In the genomic region with DNA sequence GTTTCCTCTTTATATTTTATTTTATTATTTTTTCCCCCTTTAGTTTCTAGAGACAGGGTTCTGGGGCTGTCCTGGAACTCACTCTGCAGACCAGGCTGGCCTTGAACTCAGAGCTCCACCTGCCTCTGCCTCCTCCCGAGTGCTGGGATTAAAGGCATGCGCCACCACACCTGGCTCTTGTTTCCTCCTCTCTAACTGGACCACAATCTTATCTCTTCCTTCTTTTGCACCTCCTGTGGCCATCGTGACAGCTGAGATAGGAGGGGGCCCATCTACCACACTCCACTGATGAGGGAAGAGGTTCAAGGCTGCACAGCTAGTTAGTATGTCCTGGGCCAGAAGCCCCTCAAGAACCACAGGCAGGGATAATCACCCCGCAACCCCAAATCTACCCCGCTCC, we compare ENCODE assay signal across 25 mouse cellular contexts. TPM values are rescaled to one million over a fixed set of nuclear protein-coding genes. Genes with fewer than 3 reads are reported as not detected.
DNase-seq lines count a peak whose midpoint lies in the region; ATAC-seq and TF ChIP-seq lines count a peak whose summit lies in the region.
"Had no signal": no experiment of that assay in that cellular context is flagged by ENCODE, and none has a peak within 500 bp of the region (broad histone marks: within the 10 kb centered on the region; RNA-seq: fewer than 3 reads in every experiment).

No protein-coding gene starts in this region.

- H3K4me2 ChIP-seq in heart, embryonic 15.5 days = no peak overlapping the region
- no peak overlapping the region for H3K4me2 ChIP-seq in kidney, postnatal 0 days (ENCODE audit: low read length)
- no peak overlapping the region for H3K4me2 ChIP-seq in limb, embryonic 11.5 days (ENCODE audit: low read depth, severe bottlenecking)
- H3K4me2 ChIP-seq: forebrain, embryonic 12.5 days; hindbrain, embryonic 12.5 days had no signal

- no peak for TF ChIP-seq CTCF in kidney, postnatal 0 days (IDR thresholded peaks at IDR 0.05; ENCODE audit: low read depth)
- no peak for TF ChIP-seq CTCF in cerebellum, adult 2 months (IDR thresholded peaks at IDR 0.05; ENCODE audit: borderline replicate concordance, insufficient read depth, low read depth, low read length)

- H3K27ac ChIP-seq in heart, embryonic 15.5 days = peak overlapping the region; percentile 82
- peak overlapping the region; percentile 89; the same call in 1 of the 2 replicates for H3K27ac ChIP-seq in kidney, postnatal 0 days
- peak overlapping the region; percentile 43; the same call in 1 of the 2 replicates for H3K27ac ChIP-seq in brown adipose tissue, adult 24 weeks (replicated peaks; ENCODE audit: low read depth, low read length)
- peak overlapping the region; percentile 90; the same call in 1 of the 2 replicates for H3K27ac ChIP-seq in limb, embryonic 11.5 days (replicated peaks; ENCODE audit: low read depth, low read length)
- no peak overlapping the region for H3K27ac ChIP-seq in cerebellum, adult 2 months (ENCODE audit: insufficient read depth, low read length)
- H3K27ac ChIP-seq: forebrain, embryonic 12.5 days had no signal

- H3K9me3 ChIP-seq in heart, embryonic 15.5 days (replicated peaks) = no peaks in the 10 kb centered on the region
- no peaks in the 10 kb centered on the region for H3K9me3 ChIP-seq in kidney, postnatal 0 days (replicated peaks; ENCODE audit: low read length)
- no peaks in the 10 kb centered on the region for H3K9me3 ChIP-seq in limb, embryonic 11.5 days (ENCODE audit: control insufficient read depth, low read length)
- H3K9me3 ChIP-seq: forebrain, embryonic 12.5 days; hindbrain, embryonic 12.5 days had no signal

- no peaks in the 10 kb centered on the region for H3K36me3 ChIP-seq in heart, embryonic 15.5 days
- H3K36me3 ChIP-seq in kidney, postnatal 0 days (ENCODE audit: insufficient read depth, low read length) = no peaks in the 10 kb centered on the region
- no peaks in the 10 kb centered on the region for H3K36me3 ChIP-seq in limb, embryonic 11.5 days (ENCODE audit: control insufficient read depth, insufficient read depth, low read length)
- H3K36me3 ChIP-seq: forebrain, embryonic 12.5 days; hindbrain, embryonic 12.5 days had no signal

- no peak for ATAC-seq in heart, embryonic 15.5 days (replicated peaks; ENCODE audit: insufficient number of reproducible peaks, insufficient read depth, low FRiP score, low read depth)
- ATAC-seq in kidney, postnatal 0 days (replicated peaks; ENCODE audit: low FRiP score, low read depth) = no peak
- no peak for ATAC-seq in limb, embryonic 11.5 days (ENCODE audit: insufficient number of reproducible peaks, low FRiP score, low TSS enrichment, low read depth)
- ATAC-seq: inflammation-experienced regulatory T-cells, adult 6 months; Patski had no signal

- no peak for DNase-seq in heart, postnatal 4 days
- DNase-seq in kidney, postnatal 0 days (ENCODE audit: low spot score) = no peak
- no peak for DNase-seq in kidney, adult 11 months
- no peak for DNase-seq in limb, embryonic 11.5 days (ENCODE audit: low spot score)
- no peak for DNase-seq in cerebellum, adult 2 months
- DNase-seq: adrenal gland, adult 8-10 months; kidney, adult 8-10 months; lung, adult 18-20 months; lung, postnatal 36 days; retina, postnatal 1 day had no signal

- H3K27me3 ChIP-seq in heart, embryonic 15.5 days = no peaks in the 10 kb centered on the region
- no peaks in the 10 kb centered on the region for H3K27me3 ChIP-seq in kidney, postnatal 0 days (ENCODE audit: insufficient read depth, low read length)
- H3K27me3 ChIP-seq in limb, embryonic 11.5 days (ENCODE audit: control insufficient read depth, insufficient read depth, low read length) = no peaks in the 10 kb centered on the region
- no peaks in the 10 kb centered on the region for H3K27me3 ChIP-seq in cerebellum, adult 2 months (ENCODE audit: control insufficient read depth, insufficient read depth, low read length)
- H3K27me3 ChIP-seq: forebrain, embryonic 12.5 days; hindbrain, embryonic 12.5 days; Patski had no signal

- H3K9ac ChIP-seq in heart, embryonic 15.5 days = no peak overlapping the region
- H3K9ac ChIP-seq in kidney, postnatal 0 days (ENCODE audit: low read depth, low read length) = no peak overlapping the region
- no peak overlapping the region for H3K9ac ChIP-seq in limb, embryonic 11.5 days (ENCODE audit: low read length)
- H3K9ac ChIP-seq: forebrain, embryonic 12.5 days; hindbrain, embryonic 12.5 days had no signal

- H3K4me1 ChIP-seq in heart, embryonic 15.5 days (replicated peaks) = peaks cover 48% of the 10 kb centered on the region
- H3K4me1 ChIP-seq in kidney, postnatal 0 days (replicated peaks; ENCODE audit: insufficient read depth, low read length) = peaks cover 42% of the 10 kb centered on the region
- peaks cover 9% of the 10 kb centered on the region; the same call in 1 of the 2 replicates for H3K4me1 ChIP-seq in brown adipose tissue, adult 24 weeks (ENCODE audit: control insufficient read depth, insufficient read depth, insufficient read length, low read length)
- H3K4me1 ChIP-seq in limb, embryonic 11.5 days (ENCODE audit: control insufficient read depth, insufficient read depth, low read length) = peaks cover 33% of the 10 kb centered on the region
- H3K4me1 ChIP-seq in cerebellum, adult 2 months (ENCODE audit: control insufficient read depth, insufficient read depth, low read length) = peaks cover 24% of the 10 kb centered on the region

- H3K4me3 ChIP-seq in heart, embryonic 15.5 days = no peak overlapping the region
- no peak overlapping the region for H3K4me3 ChIP-seq in kidney, postnatal 0 days (replicated peaks; ENCODE audit: low read depth, low read length)
- H3K4me3 ChIP-seq in brown adipose tissue, adult 24 weeks (ENCODE audit: insufficient read depth, low read depth, low read length) = no peak overlapping the region
- no peak overlapping the region for H3K4me3 ChIP-seq in limb, embryonic 11.5 days (ENCODE audit: low read depth, low read length)
- no peak overlapping the region for H3K4me3 ChIP-seq in cerebellum, adult 2 months (replicated peaks; ENCODE audit: insufficient read depth, low read depth, low read length)
- H3K4me3 ChIP-seq: forebrain, embryonic 12.5 days; hindbrain, embryonic 12.5 days had no signal

- TF ChIP-seq POLR2A in cerebellum, adult 2 months (IDR thresholded peaks at IDR 0.05; ENCODE audit: borderline replicate concordance, insufficient read depth, low read length) = no peak

- 66% methylated on average over 5 of the region's 5 CpGs for whole genome bisulfite sequencing in heart, embryonic 15.5 days
- WGBS in kidney, postnatal 0 days = 84% methylated on average over 5 of the region's 5 CpGs
- WGBS in limb, embryonic 11.5 days = 78% methylated on average over 5 of the region's 5 CpGs
- 94% methylated on average over 5 of the region's 5 CpGs for WGBS in cerebellum, adult 2 months

RNA-seq across cellular contexts. Expression of a gene that starts 8.5 kb away (rescaled TPM):
- 6.6 and 8.3 TPM in 2 replicates for polyA plus RNA-seq in heart, embryonic 15.5 days (2015; fragmentation: Nextera tagmentation; extraction: Ambion mirVana)
- 10 to 100 TPM in 1 of 2 experiments, 1 to 10 TPM in 1; 8.1 to 10.6 TPM for total RNA-seq in heart, postnatal 4 days (2021)
- 9.4 and 10.4 TPM in 2 replicates for polyA plus RNA-seq in kidney, postnatal 0 days (2015; fragmentation: Nextera tagmentation; extraction: Ambion mirVana)
- 1.1 and 2.6 TPM in 2 replicates for polyA plus RNA-seq in brown adipose tissue, adult 24 weeks (2012; ENCODE audit: insufficient read depth, insufficient read length, missing spikeins)
- 0.29 and 0.38 TPM in 2 replicates for polyA plus RNA-seq in limb, embryonic 11.5 days (2014; fragmentation: Nextera tagmentation; extraction: Ambion mirVana)
- 1.2 and 1.9 TPM in 2 replicates for polyA plus RNA-seq in cerebellum, adult 2 months (2012; rRNA removed)
- total RNA-seq: liver, adult 2 months; megakaryocyte-erythroid progenitor cell, adult 5-6 weeks had no signal
- polyA plus RNA-seq: inflammation-experienced regulatory T-cells, adult 6 months had no signal

RNA-seq across cellular contexts. Expression of a gene that starts 13.4 kb away (rescaled TPM):
- polyA plus RNA-seq in heart, embryonic 15.5 days (2015; fragmentation: Nextera tagmentation; extraction: Ambion mirVana) = 0.11 and 0.15 TPM in 2 replicates
- total RNA-seq in heart, postnatal 4 days (2021) = under 1 TPM; 0.26 to 0.38 TPM
- 0.14 and 0.21 TPM in 2 replicates for polyA plus RNA-seq in kidney, postnatal 0 days (2015; fragmentation: Nextera tagmentation; extraction: Ambion mirVana)
- polyA plus RNA-seq in brown adipose tissue, adult 24 weeks (2012; ENCODE audit: insufficient read depth, insufficient read length, missing spikeins) = 4.3 and 6.2 TPM in 2 replicates
- not detected in 2 replicates for polyA plus RNA-seq in limb, embryonic 11.5 days (2014; fragmentation: Nextera tagmentation; extraction: Ambion mirVana)
- not detected in 2 replicates for polyA plus RNA-seq in cerebellum, adult 2 months (2012; rRNA removed)
- total RNA-seq: layer of hippocampus, adult 8-10 months; left cerebral cortex, adult 18-20 months; left cerebral cortex, postnatal 36 days; megakaryocyte-erythroid progenitor cell, adult 5-6 weeks had no signal
- polyA plus RNA-seq: forebrain, embryonic 12.5 days; frontal cortex, adult 2 months; hindbrain, embryonic 12.5 days; inflammation-experienced regulatory T-cells, adult 6 months; liver, adult 2 months; midbrain, postnatal 0 days had no signal

RNA-seq across cellular contexts. Expression of a gene that starts 27.0 kb away (rescaled TPM):
- 0.09 and 0.28 TPM in 2 replicates for polyA plus RNA-seq in heart, embryonic 15.5 days (2015; fragmentation: Nextera tagmentation; extraction: Ambion mirVana)
- total RNA-seq in heart, postnatal 4 days (2021) = under 1 TPM; 0.10 to 0.41 TPM
- polyA plus RNA-seq in kidney, postnatal 0 days (2015; fragmentation: Nextera tagmentation; extraction: Ambion mirVana) = 6.9 and 8.8 TPM in 2 replicates
- not detected in 2 replicates for polyA plus RNA-seq in brown adipose tissue, adult 24 weeks (2012; ENCODE audit: insufficient read depth, insufficient read length, missing spikeins)
- polyA plus RNA-seq in limb, embryonic 11.5 days (2014; fragmentation: Nextera tagmentation; extraction: Ambion mirVana) = 0.37 and 1.0 TPM in 2 replicates
- polyA plus RNA-seq in cerebellum, adult 2 months (2012; rRNA removed) = 73.1 and 73.6 TPM in 2 replicates
- total RNA-seq: heart, adult 8-10 months; liver, adult 2 months; megakaryocyte-erythroid progenitor cell, adult 5-6 weeks had no signal
- polyA plus RNA-seq: inflammation-experienced regulatory T-cells, adult 6 months; liver, adult 2 months had no signal

RNA-seq across cellular contexts. Expression of a gene that starts 37.7 kb away (rescaled TPM):
- 0.26 and 0.63 TPM in 2 replicates for polyA plus RNA-seq in heart, embryonic 15.5 days (2015; fragmentation: Nextera tagmentation; extraction: Ambion mirVana)
- total RNA-seq in heart, postnatal 4 days (2021) = not detected
- polyA plus RNA-seq in kidney, postnatal 0 days (2015; fragmentation: Nextera tagmentation; extraction: Ambion mirVana) = 0.64 and 0.75 TPM in 2 replicates
- not detected in 2 replicates for polyA plus RNA-seq in brown adipose tissue, adult 24 weeks (2012; ENCODE audit: insufficient read depth, insufficient read length, missing spikeins)
- polyA plus RNA-seq in limb, embryonic 11.5 days (2014; fragmentation: Nextera tagmentation; extraction: Ambion mirVana) = 0.35 and 0.62 TPM in 2 replicates
- polyA plus RNA-seq in cerebellum, adult 2 months (2012; rRNA removed) = 4.6 and 4.8 TPM in 2 replicates
- total RNA-seq: gastrocnemius, postnatal 10 days; heart, adult 8-10 months; liver, adult 2 months; megakaryocyte-erythroid progenitor cell, adult 5-6 weeks had no signal
